Mouse (Mus musculus) neutrophil, adult 5-6 weeks (primary cell): ENCODE measurements at regions not wholly inside any gene's neighbourhood (a gene's known extent, or its start where the extent isn't known, plus 50 kb on each side); places are given as distances from the start of the nearest gene placed in this dataset.

Experiments
- ATAC-seq: fragments of 151-379, 151-347 bp; 2 replicates; pipeline ENCODE4 v1.8.0; 2017; ENCODE audit warnings: mild to moderate bottlenecking, moderate TSS enrichment; ENCODE audit not compliant: insufficient number of reproducible peaks, poor library complexity, low FRiP score, severe bottlenecking; ENCODE audit errors: extremely low read depth

- ATAC-seq = no peak
Measured at GRCm38 (mm10) chr10:42096924-42097323, 78.7 kb upstream of the Armc2 start.

DNA sequence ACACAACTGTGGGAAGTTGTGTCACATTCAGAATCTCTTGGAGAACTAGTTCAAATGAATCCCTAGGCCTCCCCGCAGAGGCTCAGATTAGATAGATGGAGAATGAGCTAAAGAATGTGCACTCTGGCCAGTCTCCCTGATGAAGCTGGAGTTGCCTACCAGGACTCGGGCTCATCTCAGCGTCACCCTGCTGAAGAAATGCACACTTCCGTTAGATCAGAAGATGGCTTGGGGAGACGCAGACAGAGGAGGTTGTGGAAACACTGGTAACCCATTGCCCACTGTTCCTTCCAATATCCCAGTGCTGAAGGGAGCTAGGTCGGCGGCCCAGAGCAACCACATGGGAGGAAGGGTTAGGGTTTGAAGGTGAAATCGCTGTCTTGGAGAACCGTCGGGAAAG lies 77.7 kb upstream of the Armc2 start:
- no peak for ATAC-seq

GRCm38 (mm10) chr10:42094274-42095000 lies 76.2 kb upstream of the Armc2 start:
- no peak for ATAC-seq

- no peak for ATAC-seq
Measured at GRCm38 (mm10) chr10:42093176-42093759, 75.0 kb upstream of the Armc2 start.

GRCm38 (mm10) chr10:42092500-42092899 lies 74.3 kb upstream of the Armc2 start:
- ATAC-seq = no peak

DNA sequence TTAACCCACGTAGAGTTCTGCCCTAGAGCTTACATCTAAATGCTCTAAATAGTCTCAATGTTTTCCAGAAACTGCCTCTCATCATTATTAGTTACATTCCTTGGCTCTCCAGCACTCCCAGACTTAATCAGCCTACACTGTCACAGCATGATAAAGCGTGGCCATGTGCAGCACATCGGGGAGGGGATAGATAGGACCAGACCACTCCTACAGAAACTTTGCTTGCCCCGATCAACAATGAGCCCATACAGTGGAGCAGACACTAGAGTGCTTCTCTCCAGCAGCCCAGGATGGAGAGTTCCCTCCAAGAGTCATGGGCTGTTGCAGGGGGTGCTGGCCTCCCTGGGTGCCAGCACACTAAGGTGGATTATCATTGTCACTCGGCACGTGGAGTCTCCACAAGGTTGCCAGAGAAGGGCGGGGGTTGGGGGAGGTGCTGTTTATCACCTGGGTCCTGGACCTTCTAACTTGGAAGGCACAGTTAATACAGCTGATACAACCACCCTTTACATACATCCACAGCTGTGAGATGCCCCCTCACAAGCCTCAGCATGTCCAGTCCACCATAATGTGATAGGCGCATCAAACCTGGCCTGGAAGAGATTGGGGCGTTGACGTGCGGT lies 73.4 kb upstream of the Armc2 start:
- no peak for ATAC-seq

DNA sequence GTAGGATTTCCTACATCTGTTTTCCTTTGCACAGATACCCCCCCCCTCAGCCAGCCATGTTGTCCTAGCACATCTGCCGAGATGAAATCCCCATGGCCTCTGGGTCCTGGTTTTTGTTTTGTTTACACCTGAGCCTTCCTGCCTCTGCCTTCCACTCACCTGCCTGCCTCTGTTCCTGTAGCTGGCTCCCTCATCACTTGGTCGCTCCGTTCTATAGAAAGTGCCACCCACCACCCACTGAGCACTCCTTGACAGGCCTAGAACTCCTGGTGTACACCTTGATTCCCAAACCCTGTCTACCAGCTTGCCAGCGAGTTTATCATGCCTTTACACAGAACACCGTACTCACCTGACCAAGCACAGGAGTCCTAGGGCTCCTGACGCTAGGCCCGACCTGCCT lies 72.6 kb upstream of the Armc2 start:
- no peak for ATAC-seq

DNA sequence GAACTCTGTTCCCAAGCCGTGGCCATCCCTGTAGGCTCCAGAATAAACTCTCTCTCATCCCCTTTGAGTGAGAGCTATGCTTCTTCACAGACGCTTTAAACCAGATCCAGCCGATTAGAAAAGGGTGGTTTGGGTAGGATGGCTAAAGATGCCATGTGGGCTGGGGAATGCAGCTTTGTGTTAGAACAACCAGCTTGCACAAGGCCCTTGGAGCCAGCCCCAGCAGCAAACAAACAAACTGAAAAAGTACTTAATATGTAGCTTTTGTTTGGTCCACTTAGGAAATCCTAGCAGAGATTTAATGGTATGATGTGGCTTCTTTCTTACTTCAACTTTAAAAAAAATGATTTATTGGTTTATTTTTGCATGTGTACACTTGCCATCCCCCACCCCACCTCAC lies 71.9 kb upstream of the Armc2 start:
- no peak for ATAC-seq

GRCm38 (mm10) chr10:42089686-42090085 lies 71.4 kb upstream of the Armc2 start:
- ATAC-seq = no peak

- ATAC-seq = no peak
Measured at GRCm38 (mm10) chr10:42089235-42089625, 71.0 kb upstream of the Armc2 start.

GRCm38 (mm10) chr10:42088570-42089234 lies 70.5 kb upstream of the Armc2 start:
- no peak for ATAC-seq

DNA sequence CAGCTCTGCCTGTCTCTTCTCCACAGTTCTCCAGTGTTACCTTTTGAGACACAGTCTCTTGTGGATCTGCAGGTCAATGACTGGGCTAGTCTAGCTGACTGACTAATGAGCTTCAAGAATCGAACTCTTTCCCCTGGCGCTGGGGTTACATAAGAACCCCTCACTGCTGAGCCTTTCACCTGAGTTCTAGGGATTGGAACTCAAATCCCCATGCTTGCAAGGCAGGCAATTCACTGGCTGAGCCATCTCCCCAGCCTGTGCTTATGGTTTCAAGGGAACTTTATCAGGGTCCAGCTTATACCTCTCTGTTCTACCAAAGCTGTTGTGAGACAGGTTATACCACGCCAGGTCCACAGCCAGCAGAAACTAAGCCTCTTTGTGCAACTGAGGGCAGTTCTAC lies 69.7 kb upstream of the Armc2 start:
- no peak for ATAC-seq

DNA sequence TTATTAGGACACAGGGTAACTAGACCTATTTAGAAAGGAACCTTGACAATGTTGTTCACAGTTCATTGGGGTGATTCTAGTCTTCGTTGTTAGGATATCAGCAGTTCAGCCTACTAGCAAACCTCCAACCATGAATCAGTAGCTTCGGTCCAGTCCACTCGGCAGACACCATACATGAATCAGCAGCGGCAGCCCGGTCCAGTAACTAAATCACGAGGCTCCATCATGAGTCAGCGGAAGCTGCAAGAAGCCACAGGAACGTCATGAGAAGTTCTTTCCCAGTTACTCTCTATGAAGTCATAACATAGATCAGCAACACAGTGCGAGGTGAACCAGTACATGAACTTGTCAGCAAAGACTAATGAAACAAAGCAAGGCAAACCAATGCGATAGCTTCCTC lies 68.4 kb upstream of the Armc2 start:
- no peak for ATAC-seq

- no peak for ATAC-seq
Measured at GRCm38 (mm10) chr10:42085295-42085694, 67.1 kb upstream of the Armc2 start.

DNA sequence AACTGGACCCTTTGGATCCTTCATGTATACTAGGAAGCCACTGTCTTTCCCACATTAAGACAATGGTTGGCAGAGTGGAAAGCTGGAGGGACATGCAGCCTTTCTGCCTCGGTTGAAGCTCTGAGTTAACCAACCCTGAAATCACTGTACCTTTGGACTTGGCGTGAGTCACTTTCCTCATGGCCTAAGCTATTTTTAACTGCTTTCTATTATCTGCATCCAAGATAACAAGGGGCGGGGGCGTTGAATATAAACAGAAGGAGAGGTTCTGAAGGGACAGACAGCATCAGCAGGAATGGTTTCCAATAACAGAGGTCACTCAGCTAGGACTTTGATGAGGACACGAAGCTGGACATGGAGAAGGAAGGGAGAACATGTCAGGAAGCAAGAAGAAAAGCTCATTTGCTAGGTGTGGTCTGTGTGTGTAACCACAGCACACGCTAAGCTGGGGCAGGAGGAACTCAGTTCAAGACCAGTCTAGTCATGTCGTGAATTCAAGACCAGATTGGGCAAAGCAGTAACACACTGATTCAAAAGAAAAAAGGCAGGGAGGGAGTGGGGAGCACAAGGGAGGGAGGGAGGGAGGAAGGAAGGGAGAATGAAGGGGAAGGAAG lies 64.1 kb upstream of the Armc2 start:
- no peak for ATAC-seq

- ATAC-seq = no peak
Measured at GRCm38 (mm10) chr10:42079775-42080174, 61.5 kb upstream of the Armc2 start.

GRCm38 (mm10) chr10:42076711-42077110 lies 58.5 kb upstream of the Armc2 start:
- no peak for ATAC-seq

GRCm38 (mm10) chr10:42075545-42075944 lies 57.3 kb upstream of the Armc2 start:
- ATAC-seq = no peak

DNA sequence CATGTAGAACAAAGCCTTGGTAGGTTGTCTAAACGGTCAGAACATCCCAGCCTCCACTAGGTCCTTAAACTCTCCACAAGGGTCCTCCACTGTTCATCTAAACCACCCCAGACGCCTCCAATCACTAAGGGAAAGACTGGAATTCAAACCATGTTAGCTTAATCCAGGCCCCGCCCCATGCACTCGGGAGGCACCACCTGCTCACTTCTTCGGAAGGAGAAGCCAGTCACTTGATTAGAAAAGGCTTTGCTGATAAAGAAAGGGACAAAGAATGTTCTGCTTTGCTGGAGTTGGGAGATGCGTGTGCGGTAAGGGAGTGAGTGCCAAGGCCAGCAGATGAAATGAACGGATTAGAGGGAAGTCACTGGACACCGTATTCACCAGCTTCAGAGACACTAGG lies 54.5 kb upstream of the Armc2 start:
- ATAC-seq = no peak

GRCm38 (mm10) chr10:42072131-42072530 lies 53.9 kb upstream of the Armc2 start:
- no peak for ATAC-seq
